Mouse (Mus musculus) 3T3-L1 (cell line): ENCODE measurements at regions not wholly inside any gene's neighbourhood (a gene's known extent, or its start where the extent isn't known, plus 50 kb on each side); places are given as distances from the start of the nearest gene placed in this dataset.
A peak's percentile ranks its signal among the peaks of the same experiment; 100 is the strongest.

ENCODE experiments used
- DNase-seq: peaks from one replicate; pipeline ENCODE4 v3.0.0-alpha.2; 2015; ENCODE audit warnings: low read depth, low spot score

DNA sequence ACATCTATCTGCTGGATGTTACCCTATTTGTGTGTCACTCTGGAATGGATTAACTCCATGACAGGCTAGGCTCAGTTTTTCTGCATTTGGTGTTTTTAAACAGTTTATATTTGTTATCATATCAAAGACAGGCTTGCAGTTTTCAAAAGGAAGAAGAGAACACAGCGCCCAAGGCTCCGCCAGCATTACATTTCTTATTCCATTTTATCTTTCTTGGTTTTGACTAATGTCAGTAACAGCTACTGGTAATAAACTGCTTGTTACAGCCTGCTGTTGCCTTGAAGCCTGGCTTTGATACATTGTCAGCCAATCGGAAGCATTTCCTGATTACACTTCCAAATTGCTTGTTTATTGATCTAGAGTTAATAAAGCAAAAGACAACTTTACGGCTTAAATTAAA lies 219.4 kb upstream of the Mdfic start:
- DNase-seq: no peak

DNA sequence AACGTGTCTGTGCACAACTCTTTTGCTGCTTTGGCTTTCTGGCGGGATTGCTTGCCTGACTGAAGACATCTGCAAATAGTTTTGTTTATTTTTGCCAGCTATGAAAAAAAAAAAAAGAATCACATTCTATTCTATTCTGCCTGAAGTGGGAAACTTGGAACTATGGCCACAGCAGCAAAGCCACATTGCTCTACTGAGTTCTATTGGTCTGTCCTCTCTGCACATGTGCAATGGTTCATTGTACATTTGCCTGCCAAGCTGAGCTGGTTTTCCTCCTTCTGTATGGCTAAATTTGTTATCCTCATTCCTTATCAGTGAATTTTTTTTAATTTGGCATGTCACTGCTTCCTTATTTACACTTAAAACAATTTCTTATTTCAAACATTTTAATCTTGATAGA lies 211.1 kb upstream of the Mdfic start:
- no peak for DNase-seq

GRCm38 (mm10) chr6:15537279-15537678 lies 183.2 kb upstream of the Mdfic start:
- DNase-seq: no peak

DNA sequence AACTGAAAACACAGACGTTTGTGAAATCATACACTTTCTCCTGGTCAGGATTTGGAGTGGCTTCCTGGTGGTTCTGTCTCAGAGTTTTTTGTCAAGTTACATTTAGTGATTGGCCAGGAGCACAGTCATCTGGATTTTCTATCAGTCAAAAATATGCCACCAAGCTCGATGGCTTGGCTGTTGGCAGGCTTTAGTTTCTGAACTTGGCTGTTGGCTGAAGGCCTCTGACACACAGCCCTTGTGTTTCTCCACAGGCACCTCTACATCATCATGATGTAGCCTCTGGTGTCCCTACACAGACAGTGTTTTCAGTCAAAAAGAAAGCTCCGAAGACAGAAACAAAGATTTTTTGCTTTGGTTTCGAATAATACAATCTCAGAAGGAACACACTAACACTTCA lies 178.5 kb upstream of the Mdfic start:
- no peak for DNase-seq

- DNase-seq: peak; percentile 81
Measured at GRCm38 (mm10) chr6:15543516-15544080, 176.9 kb upstream of the Mdfic start.

DNA sequence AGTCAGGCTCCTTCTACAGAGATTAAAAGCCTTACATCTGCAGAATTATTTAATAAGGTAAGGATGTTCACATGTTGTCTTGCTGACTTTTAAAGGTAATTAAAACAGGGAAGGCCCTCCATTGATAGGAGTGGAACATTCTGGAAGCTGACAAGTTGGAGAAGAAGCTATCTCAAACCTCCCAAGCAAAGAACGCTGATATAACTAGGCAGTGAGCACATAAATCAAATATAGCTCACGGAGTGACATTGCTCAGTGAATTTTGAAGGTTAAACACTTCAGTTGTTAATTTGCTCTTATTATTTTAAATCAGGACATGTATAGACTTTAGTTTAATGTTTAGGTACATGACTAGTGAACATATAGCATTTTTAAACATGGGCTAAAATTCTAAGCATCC lies 171.6 kb upstream of the Mdfic start:
- no peak for DNase-seq

GRCm38 (mm10) chr6:15592780-15593179 lies 127.7 kb upstream of the Mdfic start:
- peak; percentile 29 for DNase-seq

GRCm38 (mm10) chr6:15597226-15597983 lies 123.1 kb upstream of the Mdfic start:
- DNase-seq: no peak

GRCm38 (mm10) chr6:15610208-15610607 lies 110.3 kb upstream of the Mdfic start:
- DNase-seq: no peak

DNA sequence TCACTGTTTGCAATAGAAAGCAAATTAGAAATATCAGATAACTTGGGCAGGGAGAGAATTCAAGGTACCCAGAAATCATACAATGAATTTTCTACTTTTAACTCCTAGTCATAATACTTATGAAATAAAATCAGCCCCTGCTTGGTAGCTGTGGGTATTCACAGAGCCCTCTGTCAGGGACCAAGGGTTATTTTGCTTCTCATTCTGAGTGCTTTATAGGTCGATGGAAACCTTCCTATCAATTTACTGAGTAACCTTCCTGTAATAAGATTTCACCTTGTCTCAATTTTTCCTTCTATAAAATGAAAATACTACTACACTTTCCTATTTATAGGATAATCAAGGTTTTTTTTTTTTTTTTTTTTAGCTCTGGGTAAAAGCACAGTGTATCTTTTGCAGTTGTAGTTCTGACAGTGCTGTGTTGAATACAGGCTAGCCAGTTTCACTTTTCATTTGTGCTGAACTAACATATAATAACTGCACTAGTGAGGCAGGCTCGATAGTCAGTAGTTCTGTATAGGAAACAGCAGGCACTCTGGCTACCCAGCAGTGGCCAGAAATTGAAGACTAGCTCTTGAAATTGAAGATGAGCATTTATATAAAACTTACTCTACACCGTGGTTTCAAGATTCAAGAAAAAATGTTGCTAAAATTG lies 94.4 kb upstream of the Mdfic start:
- peak; percentile 51 for DNase-seq

DNA sequence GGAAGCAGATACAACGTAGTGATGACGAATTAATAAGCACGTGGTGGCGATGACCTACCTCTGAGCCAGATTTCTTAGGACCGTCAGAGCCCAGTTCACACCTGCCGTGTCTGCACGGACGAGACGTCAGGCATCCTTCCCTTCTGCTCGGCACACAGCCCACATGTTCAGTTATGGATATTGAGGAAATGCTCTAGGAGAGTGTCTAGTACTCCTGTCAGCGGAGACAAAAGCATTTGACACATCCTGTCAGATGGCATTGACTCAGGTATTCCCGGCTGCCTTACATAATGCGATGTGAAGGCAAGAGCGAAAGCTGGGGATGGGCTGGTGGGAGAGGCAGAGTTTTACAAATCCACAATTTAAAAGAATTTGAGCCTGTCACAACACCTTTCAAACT lies 81.9 kb upstream of the Mdfic start:
- DNase-seq: no peak

GRCm38 (mm10) chr6:15639378-15639777 lies 81.1 kb upstream of the Mdfic start:
- DNase-seq: no peak

- DNase-seq: no peak
Measured at GRCm38 (mm10) chr6:15639809-15640479, 80.5 kb upstream of the Mdfic start.

- DNase-seq: no peak
Measured at GRCm38 (mm10) chr6:15644311-15644710, 76.2 kb upstream of the Mdfic start.

GRCm38 (mm10) chr6:15647499-15647898 lies 73.0 kb upstream of the Mdfic start:
- DNase-seq: no peak
